Mouse (Mus musculus): ENCODE measurements at regions not wholly inside any gene's neighbourhood (a gene's known extent, or its start where the extent isn't known, plus 50 kb on each side); places are given as distances from the start of the nearest gene placed in this dataset.

DNA sequence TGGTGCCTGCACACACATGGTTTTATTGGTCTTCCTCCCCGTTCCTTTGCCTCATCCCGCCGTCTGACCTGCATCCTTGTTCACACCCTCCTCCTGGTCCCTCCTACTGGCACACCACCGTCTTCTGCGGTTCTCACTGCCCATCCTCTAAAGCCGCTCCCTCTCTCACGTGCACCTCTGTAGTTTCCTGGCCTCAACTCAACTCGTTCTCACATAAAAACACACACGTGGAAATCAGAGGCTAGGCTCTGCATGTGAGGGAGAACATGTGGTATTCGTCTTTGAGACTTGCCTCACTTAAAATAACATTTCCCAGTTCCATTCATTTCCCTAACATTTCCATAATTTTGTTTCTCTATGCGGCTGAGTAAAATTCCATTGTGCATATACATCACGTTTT lies 69.5 kb downstream of the Aldh8a1 start:
- DNase-seq = no peak

DNA sequence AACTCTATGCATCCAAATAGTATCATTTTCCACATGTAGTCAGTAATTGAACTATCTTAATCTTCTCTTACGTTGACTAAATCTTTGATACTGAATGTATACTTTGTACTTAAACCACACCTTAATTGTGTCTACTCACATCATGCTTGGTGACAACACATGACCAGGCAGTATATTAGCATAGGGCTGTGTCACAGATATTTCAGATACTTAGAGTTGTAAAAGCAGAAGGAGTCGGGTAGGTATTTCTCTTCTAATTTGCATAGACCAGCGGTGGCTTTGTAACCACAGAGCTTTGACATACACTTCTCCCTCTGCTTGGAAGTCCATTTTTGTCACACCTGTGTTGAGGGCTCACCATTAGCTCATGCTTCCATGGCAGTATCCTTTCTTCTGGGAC lies 71.0 kb downstream of the Aldh8a1 start:
- DNase-seq = peak; percentile 6 to 13

DNA sequence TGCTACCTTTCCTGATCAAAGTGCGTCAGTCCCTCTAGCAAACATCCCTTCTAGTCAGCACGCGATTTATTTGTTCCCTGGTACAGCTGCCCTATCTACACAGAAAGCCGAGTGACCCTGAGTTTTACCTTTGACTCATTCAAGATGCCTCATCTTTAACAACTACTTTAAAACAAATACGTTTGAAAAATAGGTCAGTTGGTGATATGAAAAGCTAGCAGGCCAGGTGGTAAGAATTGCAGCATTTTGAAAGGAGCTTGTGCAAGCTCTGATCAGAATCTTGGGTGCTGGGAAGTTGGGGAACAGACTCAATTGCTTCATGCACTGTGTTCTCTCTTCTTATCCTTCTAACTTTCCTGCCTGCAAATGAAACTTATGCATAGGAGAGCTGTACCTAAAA lies 71.9 kb downstream of the Aldh8a1 start:
- no peak for DNase-seq

DNA sequence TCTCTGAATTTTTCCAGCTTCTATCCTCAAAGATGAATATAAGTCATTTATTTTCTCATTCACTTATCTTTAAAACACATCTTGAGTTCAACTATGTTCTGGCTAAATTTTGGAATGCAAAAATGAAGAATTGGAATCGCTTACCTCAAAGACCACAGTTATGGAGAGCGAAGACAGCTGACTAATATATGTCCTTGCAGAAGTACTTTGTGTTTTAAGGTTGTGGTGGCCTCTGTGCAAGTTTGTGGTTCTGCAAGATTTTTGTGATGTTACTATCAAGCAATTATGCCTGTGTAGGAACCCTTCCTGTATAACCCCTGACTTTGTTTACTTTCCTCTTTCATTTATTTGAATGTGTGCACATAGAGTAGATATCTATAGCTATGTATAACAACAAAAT lies 75.5 kb downstream of the Aldh8a1 start:
- DNase-seq = no peak

DNA sequence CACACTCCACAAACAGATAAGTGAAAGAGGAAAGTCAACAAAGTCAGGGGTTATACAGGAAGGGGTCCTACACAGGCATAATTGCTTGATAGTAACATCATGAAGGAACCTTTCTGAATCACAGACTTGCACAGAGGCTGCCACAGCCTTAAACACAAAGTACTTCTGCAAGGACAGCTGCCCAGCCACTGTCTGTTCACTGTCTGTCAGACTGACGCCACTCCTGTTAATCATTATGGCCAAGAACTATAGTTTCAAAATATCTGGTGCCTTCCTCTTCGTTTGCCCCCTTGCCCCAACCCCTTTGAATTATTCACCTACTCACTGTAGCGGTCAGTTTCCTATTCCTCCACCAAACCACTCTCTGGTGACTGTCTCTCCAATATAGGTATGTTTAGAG lies 76.4 kb downstream of the Aldh8a1 start:
- DNase-seq = no peak

DNA sequence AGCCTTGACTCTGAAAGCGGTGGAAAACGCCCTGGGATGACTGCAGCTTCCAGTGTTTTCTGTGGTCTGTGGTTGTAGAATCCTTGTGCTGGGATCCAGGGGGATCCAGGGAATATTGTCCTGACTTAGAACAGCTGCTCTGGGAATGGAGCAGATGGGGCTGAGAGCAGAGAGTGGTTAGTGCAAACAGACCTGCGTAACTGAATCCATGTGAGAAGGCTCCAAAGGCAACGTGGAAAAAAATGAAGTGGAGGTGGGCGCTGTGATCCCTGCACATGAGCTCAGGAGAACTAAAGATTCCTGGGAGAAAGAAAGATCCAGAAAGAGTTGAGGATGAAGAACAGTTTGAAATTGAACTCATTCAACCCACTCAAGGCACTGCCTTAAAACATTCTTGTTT lies 77.1 kb downstream of the Aldh8a1 start:
- DNase-seq = no peak

DNA sequence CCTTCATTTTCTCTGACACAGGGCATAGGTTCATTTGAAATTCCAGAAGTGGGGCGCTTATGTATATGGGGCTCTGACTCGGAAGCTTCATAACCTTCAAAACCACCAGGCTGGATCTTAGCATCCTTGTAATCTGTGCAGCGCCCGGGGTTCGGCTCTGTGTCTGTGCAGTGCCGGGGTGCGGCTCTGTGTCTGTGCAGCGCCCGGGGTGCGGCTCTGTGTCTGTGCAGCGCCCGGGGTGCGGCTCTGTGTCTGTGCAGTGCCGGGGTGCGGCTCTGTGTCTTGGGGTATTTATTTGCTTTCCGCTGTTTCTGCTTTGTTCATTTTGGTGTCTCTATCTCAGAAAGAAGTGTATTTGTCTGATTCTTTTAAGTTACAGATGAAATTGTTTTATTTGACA lies 77.7 kb downstream of the Aldh8a1 start:
- DNase-seq = no peak

DNA sequence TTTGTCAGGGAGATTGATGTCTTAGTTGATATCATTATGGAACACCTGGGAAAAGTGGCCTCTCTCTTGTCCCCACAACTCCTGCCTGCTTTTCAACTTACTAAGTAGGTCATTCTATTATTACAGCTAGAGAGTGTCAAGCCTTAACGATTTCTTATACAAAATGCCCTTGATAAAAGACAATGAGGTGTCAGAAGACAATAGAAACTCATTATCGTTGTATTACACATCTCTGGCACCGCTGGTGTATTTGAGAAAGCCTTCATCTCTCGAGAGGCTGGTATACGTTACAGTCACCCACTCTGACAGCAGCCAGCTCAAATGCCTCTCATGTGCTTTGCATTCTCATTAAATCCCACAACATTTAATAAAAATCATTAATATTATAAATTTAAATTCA lies 78.8 kb downstream of the Aldh8a1 start:
- no peak for DNase-seq

DNA sequence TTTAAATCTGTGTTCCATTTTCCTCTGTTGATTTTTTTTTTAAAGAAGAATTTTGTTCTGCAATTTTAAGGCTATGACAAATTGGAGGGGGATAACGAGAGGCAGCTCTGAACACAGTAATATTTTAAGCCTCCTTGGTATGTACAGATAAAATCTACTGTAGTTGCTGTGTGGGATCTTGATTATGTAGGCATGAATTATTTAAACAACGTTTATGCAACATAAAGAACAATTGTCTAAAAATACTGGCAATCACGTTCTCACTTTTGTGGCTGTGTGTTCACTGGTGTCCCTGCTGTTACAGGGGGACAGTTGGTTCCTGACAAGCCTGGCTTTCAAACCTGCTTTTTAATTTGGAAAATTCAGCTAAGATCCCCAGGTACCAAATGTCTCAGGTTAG lies 79.3 kb downstream of the Aldh8a1 start:
- no peak for DNase-seq

DNA sequence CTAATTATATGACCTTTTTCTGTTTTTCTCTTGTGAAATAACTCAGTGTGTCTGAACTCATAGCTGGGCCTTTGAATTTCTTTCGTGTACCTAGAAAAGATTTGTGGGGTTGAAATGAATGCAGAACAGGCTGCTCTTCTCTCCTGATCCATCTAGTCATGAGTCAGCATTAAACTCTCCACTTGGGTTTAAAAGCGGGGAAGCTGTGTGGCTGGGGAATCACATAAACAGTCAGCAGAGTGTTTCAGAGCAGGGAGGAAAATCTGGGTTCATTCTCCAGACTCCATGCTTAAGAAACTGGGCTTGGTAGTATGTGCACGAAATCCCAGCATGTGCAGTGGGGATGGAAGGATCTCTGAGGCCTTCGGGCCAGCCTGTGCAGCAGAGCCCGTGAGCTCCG lies 79.9 kb downstream of the Aldh8a1 start:
- DNase-seq = no peak

DNA sequence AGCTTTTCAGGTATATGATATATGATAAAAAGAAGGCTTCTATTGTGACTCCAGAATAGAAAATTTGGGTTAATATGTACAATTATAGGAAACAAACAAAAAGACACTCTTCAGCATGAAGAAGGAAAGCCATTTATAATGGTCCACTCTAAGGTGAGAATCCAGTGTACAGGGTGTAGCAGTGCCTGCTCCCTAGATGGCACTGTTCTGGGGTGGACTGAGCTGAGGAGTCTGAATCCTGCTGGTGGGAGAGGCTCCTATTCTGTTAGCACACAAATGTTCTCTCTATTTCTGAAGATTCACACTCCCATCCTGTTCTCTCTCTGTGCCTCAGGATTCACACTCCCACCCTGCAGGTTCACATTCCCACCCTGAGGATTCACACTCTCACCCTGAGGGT lies 81.5 kb downstream of the Aldh8a1 start:
- DNase-seq = no peak

DNA sequence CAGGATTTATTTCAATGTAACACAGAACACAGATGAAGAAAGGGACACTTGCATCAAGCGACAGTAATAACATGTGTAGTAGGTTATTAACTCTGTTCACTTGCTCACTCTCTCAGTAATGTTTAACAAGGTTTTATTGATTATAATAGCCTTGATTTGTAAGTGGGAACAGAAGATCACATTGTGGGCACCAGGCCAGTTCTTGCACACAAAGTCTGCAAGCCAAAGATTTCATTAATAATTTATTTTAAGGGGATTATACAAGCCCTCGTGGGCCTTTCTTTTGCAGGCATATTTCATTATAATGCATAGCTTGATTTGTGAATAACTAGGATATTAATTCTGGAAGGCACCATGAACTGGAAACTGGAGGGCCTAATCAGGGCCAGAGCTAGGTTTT lies 83.0 kb downstream of the Aldh8a1 start:
- no peak for DNase-seq

DNA sequence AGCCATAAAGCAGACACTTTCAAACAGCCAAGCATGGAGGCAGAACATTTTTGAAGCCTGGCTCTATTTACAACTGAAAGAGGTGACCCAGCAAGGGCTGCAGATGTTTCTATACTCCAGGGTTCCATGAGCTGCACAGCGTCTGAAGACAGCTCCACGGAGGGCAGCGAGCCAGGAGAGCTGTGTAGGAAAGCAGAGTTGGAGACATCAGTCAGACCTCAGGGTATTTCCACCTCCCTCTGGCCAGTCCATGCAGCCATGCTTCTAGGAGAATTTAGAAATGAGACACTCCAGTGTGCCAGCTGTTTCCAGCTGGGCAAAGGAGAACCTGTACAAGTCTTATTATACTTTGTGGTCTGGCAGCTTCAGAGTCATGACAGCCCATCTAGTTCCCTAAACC lies 85.8 kb downstream of the Aldh8a1 start:
- DNase-seq = no peak

DNA sequence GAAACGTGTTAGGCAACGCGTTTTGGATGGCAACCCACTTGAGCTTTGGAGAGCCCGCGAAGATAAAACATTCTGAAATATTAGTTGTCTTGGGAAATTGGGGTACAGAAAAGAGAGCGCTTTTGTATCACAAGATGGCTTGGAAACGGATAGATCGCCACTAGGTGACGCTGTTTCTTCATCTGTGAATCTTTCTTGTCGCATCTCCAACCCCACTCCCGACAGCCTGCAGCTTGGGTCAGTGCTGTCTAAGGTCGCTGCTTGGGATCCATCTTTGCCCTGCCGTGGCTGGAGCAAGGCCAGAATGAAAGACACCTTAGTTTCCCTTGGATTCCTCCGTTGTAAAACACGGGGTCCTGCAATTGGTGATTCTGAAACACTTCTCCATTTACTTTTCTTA lies 88.3 kb downstream of the Aldh8a1 start:
- peak; percentile 83 for DNase-seq

DNA sequence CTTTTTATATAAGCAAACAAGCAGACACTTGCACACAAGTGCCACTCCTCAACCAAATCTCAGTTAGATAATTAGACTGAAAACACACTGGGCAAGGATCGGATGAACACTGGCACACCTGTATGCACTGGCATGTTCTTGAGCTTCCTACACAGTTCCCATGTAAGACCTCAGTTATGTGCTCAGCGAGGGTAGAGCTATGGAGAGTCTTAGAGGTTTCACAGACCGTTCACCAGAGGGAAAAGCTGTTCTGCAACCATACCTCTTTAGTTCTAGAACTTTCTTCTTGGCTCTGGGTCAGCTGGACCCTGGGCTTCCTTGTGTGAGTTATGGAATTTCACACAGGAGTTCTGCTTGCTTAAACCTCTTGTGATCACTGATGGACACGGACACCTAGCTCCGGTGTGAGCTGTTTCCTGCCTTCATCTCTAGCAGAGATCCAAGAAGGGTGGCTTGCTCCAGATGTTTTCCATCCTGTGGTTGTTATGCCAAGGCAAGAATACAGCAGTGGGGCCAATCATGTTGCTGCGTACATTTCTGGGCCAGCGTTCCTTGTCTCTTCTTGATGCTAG lies 88.8 kb downstream of the Aldh8a1 start:
- DNase-seq = no peak

DNA sequence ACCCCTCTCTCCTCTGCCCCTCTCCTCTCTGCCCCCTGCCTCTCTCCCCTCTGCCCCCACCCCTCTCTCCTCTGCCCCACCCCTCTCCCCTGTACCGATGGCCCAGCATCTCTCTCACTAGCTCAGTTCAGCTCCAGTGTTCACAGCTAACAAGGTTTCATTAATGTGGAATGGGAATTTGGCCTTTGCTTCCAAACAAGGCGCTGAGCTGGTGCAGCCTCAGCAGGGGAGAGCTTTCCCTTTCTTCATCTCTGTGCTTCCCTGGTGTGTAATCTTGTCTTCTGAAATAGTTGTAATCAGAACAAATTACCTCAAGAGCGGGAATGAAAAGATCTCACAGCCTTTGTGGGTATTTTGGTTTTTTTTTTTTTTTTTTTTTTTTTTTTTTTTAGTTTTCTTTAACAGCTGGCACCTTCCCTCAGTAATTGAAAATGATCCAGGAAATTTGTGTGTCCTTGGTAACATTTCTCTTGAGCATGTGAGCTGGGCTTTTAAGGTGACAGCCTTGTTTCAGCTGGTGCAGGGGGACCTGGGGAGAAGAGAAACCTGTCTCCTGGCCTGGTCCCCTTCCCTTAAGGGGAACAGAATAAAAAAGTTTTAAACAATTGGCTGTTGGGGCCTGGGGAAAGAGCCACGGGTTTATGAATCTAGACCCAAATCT lies 90.5 kb downstream of the Aldh8a1 start:
- peak in 1 of 2 experiments; percentile 5 for DNase-seq

DNA sequence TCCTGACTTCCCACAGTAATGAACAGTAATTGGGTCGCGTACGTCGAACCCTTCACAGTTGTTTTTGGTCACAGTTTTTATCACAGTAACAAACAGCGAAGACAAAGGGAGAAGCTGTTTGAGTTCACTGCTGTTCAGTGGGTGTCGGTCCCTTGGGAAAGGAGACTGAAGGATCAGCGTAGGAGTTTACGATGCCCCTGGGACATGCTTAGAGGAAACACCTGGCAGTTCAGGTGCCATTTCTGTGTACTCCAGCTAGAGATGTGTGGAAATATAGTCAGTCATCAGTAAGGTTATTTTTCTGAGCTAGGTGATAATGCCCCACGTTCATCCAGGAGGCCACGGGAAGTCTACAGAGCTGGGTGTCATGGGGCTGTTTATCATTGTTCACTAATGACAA lies 91.3 kb downstream of the Aldh8a1 start:
- DNase-seq = peak; percentile 67 to 68

DNA sequence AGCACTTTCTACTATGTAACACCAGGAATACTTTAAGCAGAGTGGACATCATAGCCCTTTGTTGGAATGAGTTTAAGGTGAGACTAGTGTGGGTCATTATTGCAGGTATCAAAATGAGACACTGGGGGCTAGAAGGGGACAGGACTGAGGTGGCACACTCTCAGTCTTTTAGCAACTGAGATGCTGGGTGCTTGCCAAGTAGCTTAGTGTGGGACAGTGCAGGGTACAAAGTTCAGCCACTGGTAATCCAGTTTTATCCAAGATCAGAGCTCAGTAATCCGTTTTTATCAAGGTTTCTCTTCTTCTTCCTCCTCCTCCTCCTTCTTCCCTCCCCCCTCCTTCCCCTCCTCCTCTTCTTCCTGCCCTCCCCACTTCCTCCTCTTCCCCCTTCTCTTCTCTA lies 92.9 kb downstream of the Aldh8a1 start:
- DNase-seq = no peak

DNA sequence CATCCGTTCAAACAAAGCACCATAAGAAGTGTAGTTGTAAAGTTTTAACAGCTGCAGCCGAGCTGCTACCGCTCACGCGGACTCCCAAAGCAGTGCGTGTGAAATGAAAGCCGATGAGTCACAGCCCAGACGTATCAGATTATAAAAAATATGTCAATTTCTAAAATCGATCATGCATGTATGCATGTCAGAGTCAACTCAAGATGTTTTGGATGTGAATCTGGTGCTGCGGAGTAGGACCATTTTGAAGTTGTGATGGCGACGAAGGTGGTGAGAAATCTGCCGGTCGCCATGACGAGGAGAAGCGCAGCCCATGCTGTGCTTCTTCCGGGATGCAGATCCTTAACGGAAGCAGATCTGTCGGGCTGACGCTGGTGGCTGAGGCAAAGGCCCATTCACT lies 93.5 kb downstream of the Aldh8a1 start:
- DNase-seq = no peak

DNA sequence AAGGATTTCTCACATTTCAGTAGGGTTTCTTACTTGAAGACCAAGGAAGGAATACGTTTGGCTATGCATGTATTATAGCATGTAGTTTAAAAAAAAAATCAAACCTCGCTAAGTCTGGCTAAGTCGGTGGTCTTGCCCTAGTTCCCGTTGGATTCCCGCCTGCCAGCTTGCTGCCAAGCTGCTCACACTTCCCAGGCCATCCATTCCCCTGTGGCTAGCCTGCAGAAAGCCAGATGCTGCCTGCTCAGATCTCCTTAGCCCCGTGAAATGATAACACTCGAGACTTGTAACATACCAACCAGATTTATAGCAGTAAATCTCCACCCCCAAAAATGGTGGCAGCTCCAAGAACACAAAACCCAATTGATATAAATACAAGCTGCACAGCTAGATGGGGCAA lies 97.2 kb downstream of the Aldh8a1 start:
- no peak for DNase-seq

DNA sequence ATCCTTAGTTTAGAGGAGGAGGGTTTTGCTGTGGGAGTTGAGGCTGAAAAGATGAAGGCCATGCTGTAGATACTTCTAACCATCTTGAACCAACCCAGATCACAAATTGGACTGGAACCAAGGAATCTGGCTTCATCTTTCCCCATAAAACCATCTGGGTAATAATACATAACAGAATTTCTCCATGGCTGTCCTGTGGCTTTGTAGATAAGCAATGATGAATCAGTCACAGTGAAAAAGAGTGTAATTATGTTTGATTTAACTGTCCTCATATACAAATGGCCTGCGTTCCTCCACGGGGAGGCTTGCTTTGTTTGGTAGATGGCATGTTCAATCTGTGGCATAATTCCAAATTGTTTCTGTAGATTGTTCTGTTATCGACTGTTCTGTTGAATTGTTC lies 100.9 kb downstream of the Aldh8a1 start:
- DNase-seq = no peak

DNA sequence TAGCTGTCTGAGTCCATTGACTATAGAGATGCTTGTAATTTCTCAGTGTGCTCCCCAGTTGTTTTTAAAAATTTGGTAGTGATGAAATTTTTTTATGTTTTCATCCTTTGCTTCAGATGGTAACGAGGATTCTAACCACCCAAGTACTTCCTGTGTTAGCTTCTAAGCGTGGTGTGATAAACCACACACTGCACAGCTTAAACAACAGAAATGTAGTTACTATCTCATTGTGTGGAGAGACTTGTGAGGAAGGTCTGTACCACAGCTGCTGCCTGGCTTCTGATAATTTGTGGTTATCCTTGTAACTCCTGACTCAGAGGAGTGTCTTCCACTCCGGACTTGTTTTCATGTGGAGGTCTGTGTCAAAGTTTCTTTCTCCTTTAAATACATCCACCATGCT lies 102.3 kb downstream of the Aldh8a1 start:
- DNase-seq = no peak

DNA sequence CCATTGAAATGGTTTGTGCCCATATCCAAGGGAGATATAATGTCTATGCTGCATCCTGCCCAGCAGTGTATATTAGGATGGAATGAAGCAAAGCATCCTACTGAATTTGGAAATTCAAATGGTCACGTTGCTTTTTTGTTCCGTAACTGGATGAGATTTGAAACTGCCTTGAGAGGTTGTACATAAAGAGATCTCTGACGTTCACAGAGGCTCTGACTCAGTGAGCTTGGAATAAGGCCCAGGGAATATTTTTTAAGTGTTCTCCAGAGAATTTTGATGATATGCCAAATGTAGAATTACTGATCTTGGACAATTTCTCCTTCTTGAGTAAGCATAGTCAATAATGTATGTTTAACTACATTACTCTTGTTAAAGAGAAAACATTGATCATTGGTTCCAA lies 104.2 kb downstream of the Aldh8a1 start:
- DNase-seq = no peak

DNA sequence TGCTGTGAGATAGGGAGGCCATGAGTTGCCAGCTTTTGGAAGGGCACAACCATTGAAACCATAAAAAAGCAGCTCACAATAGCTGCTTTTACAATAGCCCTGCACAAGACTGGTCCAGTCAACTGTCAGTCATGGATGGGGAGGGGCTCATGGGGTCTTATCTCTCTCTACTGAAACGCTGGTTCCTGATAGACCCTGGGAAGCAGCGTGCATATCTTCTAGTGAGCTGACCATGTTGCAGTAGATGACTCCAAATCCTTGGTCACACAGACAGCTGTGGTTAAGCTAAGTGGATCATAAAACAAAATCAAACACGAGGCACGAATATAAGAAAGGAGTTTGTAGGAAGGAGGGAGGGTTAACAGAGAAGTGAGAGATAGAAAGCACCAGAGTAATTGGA lies 105.0 kb downstream of the Aldh8a1 start:
- DNase-seq = no peak

DNA sequence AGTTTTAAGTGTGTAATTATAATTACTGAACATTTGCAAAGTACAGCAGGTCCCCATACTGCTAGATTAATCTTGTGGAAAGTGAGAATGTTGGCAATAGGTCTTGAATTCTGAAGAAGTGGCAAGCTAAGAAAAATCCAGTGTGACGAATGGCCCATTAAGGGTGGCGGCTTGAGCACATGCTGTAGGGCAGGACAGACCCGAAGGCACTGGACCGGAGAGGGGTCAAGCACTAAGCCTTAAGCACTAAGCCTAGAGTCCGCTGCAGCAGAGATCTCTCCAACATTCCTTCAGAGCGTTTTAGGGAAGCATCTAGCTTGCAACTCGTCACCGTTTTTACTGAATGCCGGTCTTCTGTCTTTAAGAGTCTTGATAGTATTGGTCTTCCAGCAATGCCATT lies 105.6 kb downstream of the Aldh8a1 start:
- no peak for DNase-seq

All from B cell, adult 2 months (primary cell).